Mouse (Mus musculus) lung, adult 2 months (tissue): ENCODE results near the gene Mindy3. TPM values are rescaled to one million over a fixed set of nuclear protein-coding genes. Genes with fewer than 3 reads are reported as not detected.

Experiments
- DNase-seq: peaks from one replicate; pipeline ENCODE4 v3.0.0; 2022
- H3K4me1 ChIP-seq: fragments of 200-500 bp; 2 replicates; pipeline ENCODE4 v1.6.1; 2011; ENCODE audit warnings: low read length; ENCODE audit not compliant: control insufficient read depth, insufficient read depth
- H3K4me3 ChIP-seq: fragments of 200-500 bp; replicated peaks from 2 replicates; pipeline ENCODE3; 2011; ENCODE audit warnings: low read depth, mild to moderate bottlenecking, control low read depth, low read length; ENCODE audit errors: extremely low read depth
- CTCF ChIP-seq: fragments of 200-500 bp; IDR thresholded peaks from 2 replicates; pipeline ENCODE4 v1.5.1; 2011; ENCODE audit warnings: mild to moderate bottlenecking, low read length, control low read depth; ENCODE audit not compliant: insufficient read depth
- POLR2A ChIP-seq: fragments of 200-500 bp; IDR thresholded peaks from 2 replicates; pipeline ENCODE4 v1.6.1; 2011; ENCODE audit warnings: low read depth, mild to moderate bottlenecking, control low read depth, low read length, borderline replicate concordance; ENCODE audit errors: extremely low read depth
- WGBS: fragments of 180-500 bp; shearing (Covaris S2); methylation state at CpG from one replicate; pipeline ENCODE4 v1.1.7; 2018; 5-methylcytosine and 5-hydroxymethylcytosine counted together
- polyA plus RNA-seq: library from polyadenylated mRNA; depleted of rRNA; stranded (reverse); fragments of >200 nt; gene quantifications from 2 replicates; pipeline ENCODE4 v1.2.3, GENCODE M21; 2012

Mindy3 gene
- polyA plus RNA-seq, 1 experiment = 69.2 TPM

DNA sequence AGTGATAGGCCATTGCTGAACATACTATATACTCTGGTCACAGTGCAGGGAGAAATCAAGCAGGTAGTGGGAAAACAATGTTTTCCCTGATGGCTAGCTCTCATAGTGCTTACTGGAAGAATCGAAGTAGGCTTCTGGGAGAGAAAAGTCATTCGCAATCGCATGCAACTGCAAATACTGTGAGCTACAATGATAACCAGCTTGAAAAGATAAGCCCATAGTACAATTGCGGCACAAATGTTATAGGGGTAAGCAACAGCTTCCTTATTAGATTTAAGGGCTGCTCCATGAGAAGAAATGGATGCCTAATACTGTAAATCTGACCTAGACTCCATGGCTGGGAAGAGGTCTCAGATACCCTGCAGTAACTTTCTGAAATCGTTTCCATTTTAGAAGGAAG is 40.7 kb downstream of the Mindy3 start:
- Histone ChIP-seq H3K4me3 (no peak overlapping the region), H3K4me1 (peaks cover 6% of the 10 kb centered on the region; the same call in 1 of the 2 replicates)
- no peak for DNase-seq
- 90% methylated on average over 5 of the region's 5 CpGs for WGBS
- no peak for TF ChIP-seq CTCF
- no peak for TF ChIP-seq POLR2A

- no peak overlapping the region for H3K4me3 ChIP-seq
- 90% methylated on average over 1 of the region's 1 CpGs for WGBS
- peaks cover 4% of the 10 kb centered on the region; the same call in 1 of the 2 replicates for H3K4me1 ChIP-seq
- TF ChIP-seq POLR2A (no peak), CTCF (no peak)
- no peak for DNase-seq
Observed at GRCm38 (mm10) chr2:12377024-12377423, 42.2 kb downstream of the Mindy3 start.

- no peaks in the 10 kb centered on the region for H3K4me1 ChIP-seq
- no peak for DNase-seq
- 90% methylated on average over 2 of the region's 2 CpGs for WGBS
- no peak overlapping the region for H3K4me3 ChIP-seq
- no peak for TF ChIP-seq POLR2A
- no peak for TF ChIP-seq CTCF
Observed at GRCm38 (mm10) chr2:12372883-12373282, 46.4 kb downstream of the Mindy3 start.

- 86% methylated on average over 4 of the region's 4 CpGs for WGBS
- DNase-seq = no peak
- H3K4me1 ChIP-seq = no peaks in the 10 kb centered on the region
Observed at GRCm38 (mm10) chr2:12371401-12371800, 47.9 kb downstream of the Mindy3 start.

GRCm38 (mm10) chr2:12368451-12368850 is 50.8 kb downstream of the Mindy3 start:
- 43% methylated on average over 2 of the region's 2 CpGs for WGBS
- Histone ChIP-seq H3K4me3 (no peak overlapping the region), H3K4me1 (no peaks in the 10 kb centered on the region)
- no peak for DNase-seq
- no peak for TF ChIP-seq POLR2A
- no peak for TF ChIP-seq CTCF

More at GRCm38 (mm10) chr2:12371401-12371800, 47.9 kb downstream of the Mindy3 start:
- no peak overlapping the region for H3K4me3 ChIP-seq
- TF ChIP-seq CTCF (no peak), POLR2A (no peak)

DNA sequence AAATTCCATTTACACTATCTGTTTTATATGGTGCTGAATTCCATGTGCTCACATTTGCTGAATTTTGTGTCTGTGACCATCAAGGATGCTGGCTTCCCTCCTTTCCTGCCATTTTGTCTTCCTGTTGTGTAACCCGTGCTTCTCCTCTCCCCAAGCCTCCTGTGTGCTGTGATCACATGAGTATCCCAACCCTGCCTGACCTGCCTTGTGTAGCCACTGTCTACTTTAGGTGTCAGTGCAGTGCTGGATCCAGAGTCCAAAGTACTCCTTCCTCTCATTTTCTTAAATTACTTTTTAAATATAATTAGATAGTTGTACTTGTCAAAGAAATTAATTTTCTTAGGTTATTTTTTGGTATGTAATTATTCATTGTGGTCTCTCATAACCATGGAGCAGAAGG is 51.3 kb downstream of the Mindy3 start:
- TF ChIP-seq POLR2A (no peak), CTCF (no peak)
- 67% methylated on average over 1 of the region's 1 CpGs for WGBS
- Histone ChIP-seq H3K4me3 (no peak overlapping the region), H3K4me1 (no peaks in the 10 kb centered on the region)
- DNase-seq = no peak

DNA sequence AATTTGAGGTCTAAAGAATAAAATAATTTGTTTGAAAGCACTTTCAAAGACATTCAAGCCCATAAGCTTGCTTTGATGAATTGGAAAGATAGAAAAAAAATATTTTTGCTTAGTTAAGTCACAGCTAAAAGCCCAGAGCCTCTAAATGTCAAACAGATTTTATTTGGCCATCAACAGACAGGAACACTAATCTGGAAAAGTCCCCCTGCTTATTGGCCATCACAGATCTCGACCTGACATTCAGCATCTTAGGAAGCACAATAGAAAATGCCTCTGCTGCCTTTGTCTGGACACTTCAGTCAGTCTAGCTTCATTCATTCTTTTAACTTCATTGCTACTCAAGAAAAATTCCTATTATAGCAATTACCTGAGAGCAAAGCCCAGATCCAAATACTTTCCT is 58.0 kb downstream of the Mindy3 start:
- no peak overlapping the region for H3K4me3 ChIP-seq
- no peaks in the 10 kb centered on the region for H3K4me1 ChIP-seq
- DNase-seq = no peak
- TF ChIP-seq POLR2A (no peak), CTCF (no peak)
- WGBS = 79% methylated on average over 1 of the region's 1 CpGs

DNA sequence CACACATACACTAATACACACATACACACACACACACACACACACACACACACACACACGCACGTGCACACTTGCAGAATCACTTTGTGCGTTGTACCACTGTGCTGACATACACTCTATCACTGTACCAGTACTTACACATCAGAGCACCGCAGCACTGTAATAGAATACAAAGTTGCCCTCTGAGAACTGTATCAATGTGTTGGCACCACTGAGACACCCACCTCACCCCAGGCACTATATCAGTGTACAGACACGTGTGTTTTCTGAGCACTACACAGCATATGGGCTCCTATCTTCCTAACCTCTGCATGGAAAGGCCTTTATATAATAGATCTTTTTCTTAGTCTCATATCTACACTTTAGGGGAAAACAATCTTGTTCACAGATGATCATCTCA is 64.4 kb downstream of the Mindy3 start:
- no peak overlapping the region for H3K4me3 ChIP-seq
- DNase-seq = no peak
- H3K4me1 ChIP-seq = no peaks in the 10 kb centered on the region; the same call in 1 of the 2 replicates
- TF ChIP-seq POLR2A (no peak), CTCF (no peak)
- 93% methylated on average over 5 of the region's 5 CpGs for WGBS

DNA sequence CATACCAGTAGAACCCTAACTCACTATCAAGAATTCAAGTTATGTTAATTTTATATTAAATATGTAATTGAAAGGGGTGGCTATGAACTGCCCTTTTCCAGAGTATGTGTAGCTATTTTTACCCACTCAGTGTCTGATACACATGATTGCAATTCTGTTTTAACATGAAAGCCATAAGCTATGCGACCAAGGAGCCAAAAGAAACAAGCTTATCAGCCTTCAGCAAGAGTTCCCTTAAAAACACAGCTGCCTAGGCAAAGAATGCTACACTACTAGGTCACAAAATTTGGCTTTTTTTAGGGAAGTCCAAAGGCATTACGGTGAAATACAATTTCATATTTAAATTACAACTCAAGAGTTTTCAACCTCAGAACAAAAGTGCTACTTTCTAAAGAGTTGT is 70.4 kb downstream of the Mindy3 start:
- no peak for DNase-seq
- Histone ChIP-seq H3K4me3 (no peak overlapping the region), H3K4me1 (no peaks in the 10 kb centered on the region; the same call in 1 of the 2 replicates)
- 73% methylated on average over 2 of the region's 2 CpGs for WGBS
- TF ChIP-seq CTCF = no peak
- no peak for TF ChIP-seq POLR2A

DNA sequence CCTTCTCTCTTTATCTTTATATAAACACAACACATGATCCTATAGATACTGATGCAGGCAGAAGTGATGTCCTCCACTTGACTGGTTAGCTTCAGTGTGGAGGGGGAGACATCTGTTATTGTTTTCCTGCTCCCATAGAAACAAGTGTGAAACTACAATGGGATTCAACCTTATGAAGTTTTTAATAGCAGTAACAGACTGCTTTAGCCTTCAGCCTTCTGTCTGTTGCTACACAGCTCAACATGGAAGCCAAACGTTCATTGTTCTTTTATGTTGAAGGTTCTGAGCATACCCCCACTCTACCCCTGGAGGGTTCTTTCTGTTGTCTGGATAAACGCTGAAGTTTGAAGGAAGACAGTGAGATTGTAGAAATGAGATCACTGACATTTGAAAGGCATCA is 87.3 kb downstream of the Mindy3 start:
- WGBS = 46% methylated on average over 2 of the region's 2 CpGs
- DNase-seq = no peak
- Histone ChIP-seq H3K4me3 (no peak overlapping the region), H3K4me1 (peaks cover 3% of the 10 kb centered on the region)
- TF ChIP-seq POLR2A (no peak), CTCF (no peak)
